Comparison of ENCODE assay signal across 8 mouse cellular contexts in genomic region chr12:3310321-3310692, GRCm38 (mm10). TPM values are rescaled to one million over a fixed set of nuclear protein-coding genes. Genes with fewer than 3 reads are reported as not detected.
A peak's percentile ranks its signal among the peaks of the same experiment; 100 is the strongest.
DNase-seq lines count a peak whose midpoint lies in the region; ATAC-seq and TF ChIP-seq lines count a peak whose summit lies in the region.

No protein-coding gene starts in this region.

- H3K9me3 ChIP-seq in limb, embryonic 11.5 days (ENCODE audit: control insufficient read depth, low read length), result no peaks in the 10 kb centered on the region; the same call in 1 of the 2 replicates
- H3K9me3 ChIP-seq in stomach, embryonic 14.5 days (ENCODE audit: control insufficient read depth, low read depth, low read length), result no peaks in the 10 kb centered on the region

- peak overlapping the region; percentile 82 for H3K4me3 ChIP-seq in testis, adult 2 months (ENCODE audit: control insufficient read depth, low read depth, low read length)
- peak overlapping the region; percentile 95 for H3K4me3 ChIP-seq in limb, embryonic 11.5 days (ENCODE audit: low read depth, low read length)
- H3K4me3 ChIP-seq in stomach, embryonic 14.5 days (ENCODE audit: low read depth, low read length), result peak overlapping the region; percentile 92

- DNase-seq in gastrocnemius, adult 18-20 months (ENCODE audit: low spot score), result peak; percentile 34
- no peak for DNase-seq in gastrocnemius, postnatal 10 days
- DNase-seq in testis, postnatal 10 days (ENCODE audit: low spot score), result no peak
- no peak for DNase-seq in limb, embryonic 11.5 days (ENCODE audit: low spot score)
- DNase-seq in layer of hippocampus, adult 9-10 months (ENCODE audit: low spot score), result no peak
- no peak for DNase-seq in left cerebral cortex, postnatal 25 days (ENCODE audit: low spot score in 2 of 2)

- peak overlapping the region; percentile 56 for H3K9ac ChIP-seq in limb, embryonic 11.5 days (ENCODE audit: low read length)
- H3K9ac ChIP-seq in stomach, embryonic 14.5 days (replicated peaks; ENCODE audit: low read depth, low read length), result peak overlapping the region; percentile 25; the same call in 1 of the 2 replicates

- no peak for TF ChIP-seq POLR2A in testis, adult 2 months (IDR thresholded peaks at IDR 0.05; ENCODE audit: control insufficient read depth, low read depth, low read length)

- H3K27ac ChIP-seq in testis, adult 2 months (ENCODE audit: control insufficient read depth, insufficient read depth, low read depth, low read length), result peak overlapping the region; percentile 71
- H3K27ac ChIP-seq in limb, embryonic 11.5 days (replicated peaks; ENCODE audit: low read depth, low read length), result peak overlapping the region; percentile 42; the same call in 1 of the 2 replicates
- peak overlapping the region; percentile 82 for H3K27ac ChIP-seq in stomach, embryonic 14.5 days (ENCODE audit: low read length)

- TF ChIP-seq CTCF in testis, adult 2 months (IDR thresholded peaks at IDR 0.05; ENCODE audit: control insufficient read depth, insufficient read depth, insufficient replicate concordance, low read depth, low read length), result no peak

- peak overlapping the region; percentile 74 for H3K4me2 ChIP-seq in limb, embryonic 11.5 days (ENCODE audit: low read depth, severe bottlenecking)
- H3K4me2 ChIP-seq in stomach, embryonic 14.5 days (replicated peaks; ENCODE audit: low read depth, low read length), result peak overlapping the region; percentile 79

- WGBS in limb, embryonic 11.5 days, result 5% methylated on average over 15 of the region's 15 CpGs
- 3% methylated on average over 15 of the region's 15 CpGs for WGBS in stomach, embryonic 14.5 days

- peaks cover 9% of the 10 kb centered on the region; the same call in 1 of the 2 replicates for H3K4me1 ChIP-seq in testis, adult 2 months (ENCODE audit: control insufficient read depth, insufficient read depth, low read length)
- peaks cover 4% of the 10 kb centered on the region; the same call in 1 of the 2 replicates for H3K4me1 ChIP-seq in limb, embryonic 11.5 days (ENCODE audit: control insufficient read depth, insufficient read depth, low read length)
- H3K4me1 ChIP-seq in stomach, embryonic 14.5 days (ENCODE audit: control insufficient read depth, insufficient read depth, low read length), result peaks cover 8% of the 10 kb centered on the region; the same call in 1 of the 2 replicates

- H3K27me3 ChIP-seq in testis, adult 2 months (ENCODE audit: control insufficient read depth, insufficient read depth, low read length), result no peaks in the 10 kb centered on the region
- H3K27me3 ChIP-seq in limb, embryonic 11.5 days (ENCODE audit: control insufficient read depth, insufficient read depth, low read length), result no peaks in the 10 kb centered on the region
- H3K27me3 ChIP-seq in stomach, embryonic 14.5 days (ENCODE audit: control insufficient read depth, insufficient read depth, low read length), result no peaks in the 10 kb centered on the region

- no peaks in the 10 kb centered on the region for H3K36me3 ChIP-seq in testis, adult 2 months (ENCODE audit: control insufficient read depth, insufficient read depth, low read length)
- no peaks in the 10 kb centered on the region for H3K36me3 ChIP-seq in limb, embryonic 11.5 days (ENCODE audit: control insufficient read depth, insufficient read depth, low read length)
- no peaks in the 10 kb centered on the region for H3K36me3 ChIP-seq in stomach, embryonic 14.5 days (ENCODE audit: control insufficient read depth, insufficient read depth, low read length)

- ATAC-seq in limb, embryonic 11.5 days (ENCODE audit: insufficient number of reproducible peaks, low FRiP score, low TSS enrichment, low read depth), result no peak; the same call in 1 of the 2 replicates
- ATAC-seq in stomach, embryonic 14.5 days (ENCODE audit: insufficient number of reproducible peaks, insufficient read depth, low FRiP score, low read depth), result no peak

- intact Hi-C loops in left cerebral cortex, postnatal 25 days (cut with DNase I), result loop anchor here (1.0 kb wide), 1 partner anchor 75 kb away; no protein-coding TSS in a partner anchor

RNA-seq across cellular contexts. Expression of gene Rab10, which starts 0.5 kb away (rescaled TPM):
- total RNA-seq in gastrocnemius, adult 18-20 months (2021), result 100 to 1,000 TPM; 261 to 280 TPM
- total RNA-seq in gastrocnemius, postnatal 10 days (2021), result 100 to 1,000 TPM; 208 to 238 TPM
- 14.2 and 15.3 TPM in 2 replicates for polyA plus RNA-seq in testis, adult 2 months (2012; rRNA removed)
- polyA plus RNA-seq in limb, embryonic 11.5 days (2014; fragmentation: Nextera tagmentation; extraction: Ambion mirVana), result 83.3 and 87.3 TPM in 2 replicates
- polyA plus RNA-seq in stomach, embryonic 14.5 days (2014; fragmentation: Nextera tagmentation; extraction: Ambion mirVana), result 88.8 and 91.4 TPM in 2 replicates
- 100 to 1,000 TPM; 146 to 147 TPM for total RNA-seq in left cerebral cortex, postnatal 25 days (2021)

RNA-seq across cellular contexts. Expression of gene Kif3c, which starts 54.6 kb away (rescaled TPM):
- total RNA-seq in gastrocnemius, adult 18-20 months (2021), result 10 to 100 TPM; 24.0 to 30.5 TPM
- 10 to 100 TPM in 1 of 2 experiments, 1 to 10 TPM in 1; 9.9 to 10.7 TPM for total RNA-seq in gastrocnemius, postnatal 10 days (2021)
- 1.0 and 1.1 TPM in 2 replicates for polyA plus RNA-seq in testis, adult 2 months (2012; rRNA removed)
- 16.5 and 17.9 TPM in 2 replicates for polyA plus RNA-seq in limb, embryonic 11.5 days (2014; fragmentation: Nextera tagmentation; extraction: Ambion mirVana)
- 10.2 and 12.2 TPM in 2 replicates for polyA plus RNA-seq in stomach, embryonic 14.5 days (2014; fragmentation: Nextera tagmentation; extraction: Ambion mirVana)
- total RNA-seq in left cerebral cortex, postnatal 25 days (2021), result 100 to 1,000 TPM; 191 to 192 TPM

Comparison
In these comparisons a context has a peak if more than half of its experiments do, and no peak if none do; other contexts are left out.
1. RNA of gene Kif3c, which starts 54.6 kb away (total RNA-seq): 191 to 192 TPM in left cerebral cortex, postnatal 25 days; 24.0 to 30.5 TPM in gastrocnemius, adult 18-20 months and 9.9 to 10.7 TPM in gastrocnemius, postnatal 10 days; every median in the first group is over 4 times any median in the second.
2. Peak in every context shown above with its lines, with median percentiles within 50 percentile points of each other: H3K27ac ChIP-seq and H3K4me3 ChIP-seq.